Mouse (Mus musculus) embryonic stem cell, embryonic (primary cell): Measurements from ENCODE around the gene Btnl10.

Experiments used
- CTCF ChIA-PET, 4 experiments: fragments of 300-600 bp in 2 of 4; fragments of 350-600 bp in 2 of 4; sonication (Branson Sonifier 250); formaldehyde crosslinking; loops; one replicate each; lab custom pipeline; 2022; ENCODE audit warnings: inconsistent platforms in 2 of 4; lab: Charles Lee
- POLR2A ChIA-PET, 4 experiments: fragments of 300-600 bp in 2 of 4; fragments of 350-600 bp in 2 of 4; sonication (Branson Sonifier 250); formaldehyde crosslinking; loops; one replicate each; lab custom pipeline; 2022; ENCODE audit warnings: antibody characterized with exemption in 4 of 4, inconsistent platforms in 1 of 4; lab: Charles Lee

The Btnl10 gene

DNA sequence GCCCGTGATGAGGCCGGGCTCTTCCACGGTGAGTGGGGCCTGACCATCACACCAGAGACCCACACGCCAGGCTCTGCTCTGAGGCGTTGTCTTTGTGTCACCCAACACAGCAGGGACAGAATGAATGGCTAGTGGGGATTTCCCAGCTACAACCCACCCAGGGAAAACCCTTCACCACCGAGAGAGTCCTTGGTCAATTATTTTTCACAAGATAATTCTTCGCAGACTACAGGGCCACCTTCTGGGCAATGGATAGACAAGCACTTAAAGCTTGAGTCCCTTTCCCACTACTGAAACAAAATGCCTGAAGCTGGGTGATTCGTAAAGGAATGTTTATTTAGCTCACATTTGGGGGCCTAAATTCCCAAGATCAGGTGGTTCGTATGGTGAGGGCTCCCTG lies 4.7 kb downstream of the Btnl10 start:
- POLR2A ChIA-PET: interaction anchor here in 2 of 4 experiments (1.0 to 1.8 kb wide), 4 partner anchors 18 to 76 kb away, joined by 3 to 8 read pairs (median 3); partner anchors contain the start of genes Hist3h2a (in 1 of the 2) and Trim17 (in 1 of the 2)

GRCm38 (mm10) chr11:58926651-58927050 lies 8.9 kb downstream of the Btnl10 start:
- ChIA-PET CTCF (interaction anchor here in 3 of 4 experiments (0.6 to 5.0 kb wide), 6 partner anchors 10 to 232 kb away, joined by 3 to 62 read pairs (median 4); partner anchors contain the start of gene Btnl10 (in 1 of the 3)), POLR2A (interaction anchor here in 3 of 4 experiments (0.6 to 3.4 kb wide), 8 partner anchors 12 to 53 kb away, joined by 3 to 20 read pairs (median 4); partner anchors contain the start of genes Hist3h2a (in 2 of the 3), Rnf187 (in 2 of the 3), Trim17 (in 2 of the 3) and Hist3h2ba (in 1 of the 3))

More for the DNA sequence above, 4.7 kb downstream of the Btnl10 start:
- CTCF ChIA-PET: interaction anchor here in 3 of 4 experiments (0.6 to 1.4 kb wide), 3 partner anchors 8 to 31 kb away, joined by 4 to 6 read pairs (median 4); no protein-coding TSS in a partner anchor

DNA sequence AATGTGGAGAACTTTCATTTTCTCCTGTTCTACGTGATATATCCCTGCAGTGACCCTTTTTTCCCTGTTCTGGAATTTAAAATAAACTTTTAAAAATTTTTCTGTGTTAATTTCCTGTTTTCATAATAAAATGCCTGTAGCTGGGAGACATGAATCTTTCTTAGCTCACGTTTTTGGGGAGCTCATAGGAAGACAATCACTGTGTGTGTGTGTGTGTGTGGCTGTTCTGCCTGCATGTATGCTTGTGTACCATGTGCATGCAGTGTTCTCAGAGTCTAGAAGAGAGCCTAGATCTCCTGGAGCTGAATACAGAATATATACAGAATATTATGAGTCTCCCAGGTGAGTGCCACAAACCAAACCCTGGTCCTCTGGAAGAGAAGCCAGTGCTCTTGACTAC lies 9.3 kb downstream of the Btnl10 start:
- ChIA-PET CTCF (interaction anchor here (0.6 to 5.0 kb wide), 13 partner anchors 9 to 645 kb away, joined by 3 to 62 read pairs (median 7); partner anchors contain the start of genes Btnl10 (in 2 of the 4), Hist3h2ba (in 1 of the 4) and Trim11 (in 1 of the 4)), POLR2A (interaction anchor here in 3 of 4 experiments (0.6 to 3.4 kb wide), 15 partner anchors 9 to 52 kb away, joined by 3 to 21 read pairs (median 10); partner anchors contain the start of genes Hist3h2a (in 3 of the 3), Trim17 (in 3 of the 3), Rnf187 (in 2 of the 3) and Btnl10 (in 1 of the 3))

GRCm38 (mm10) chr11:58927790-58928651 lies 10.3 kb downstream of the Btnl10 start:
- CTCF ChIA-PET: interaction anchor here (0.6 to 5.0 kb wide), 53 partner anchors 9 to 957 kb away, joined by 3 to 62 read pairs (median 4); partner anchors contain the start of genes Btnl10 (in 3 of the 4), Rnf187 (in 3 of the 4), Hist3h2a (in 2 of the 4) and Hist3h2ba (in 2 of the 4)
- POLR2A ChIA-PET: interaction anchor here (0.6 to 3.4 kb wide), 29 partner anchors 9 to 812 kb away, joined by 3 to 21 read pairs (median 6); partner anchors contain the start of genes Hist3h2a (in 3 of the 4), Hist3h2ba (in 3 of the 4), Rnf187 (in 3 of the 4) and Trim17 (in 3 of the 4)

DNA sequence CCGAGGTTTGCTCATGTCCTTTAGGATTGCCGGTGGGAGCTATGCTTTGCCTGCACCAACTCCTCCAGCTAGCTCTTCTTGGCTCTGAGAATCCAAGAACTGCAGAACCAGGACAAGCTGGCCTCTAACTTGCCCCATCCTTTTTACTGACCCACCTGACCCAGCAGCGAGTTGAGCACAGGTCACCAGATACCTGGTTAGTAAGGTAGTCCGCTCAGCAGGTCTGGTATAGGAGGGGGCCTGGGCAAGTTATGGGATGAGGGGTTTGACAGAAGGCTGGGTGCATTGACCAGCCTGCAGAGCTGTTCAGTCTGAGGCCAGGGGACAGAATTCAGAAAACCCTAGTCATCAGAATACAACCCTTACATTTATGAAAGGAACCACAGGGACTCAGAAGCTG lies 11.3 kb downstream of the Btnl10 start:
- POLR2A ChIA-PET: interaction anchor here in 3 of 4 experiments (0.6 to 3.6 kb wide), 18 partner anchors 9 to 758 kb away, joined by 3 to 21 read pairs (median 12); partner anchors contain the start of genes Hist3h2a (in 3 of the 3), Hist3h2ba (in 3 of the 3), Trim17 (in 3 of the 3) and Rnf187 (in 2 of the 3)
- CTCF ChIA-PET: interaction anchor here (0.6 to 5.0 kb wide), 16 partner anchors 8 to 667 kb away, joined by 3 to 62 read pairs (median 6); partner anchors contain the start of genes Btnl10 (in 2 of the 4), Trim11 (in 2 of the 4), Hist3h2a (in 1 of the 4) and Rnf187 (in 1 of the 4)

DNA sequence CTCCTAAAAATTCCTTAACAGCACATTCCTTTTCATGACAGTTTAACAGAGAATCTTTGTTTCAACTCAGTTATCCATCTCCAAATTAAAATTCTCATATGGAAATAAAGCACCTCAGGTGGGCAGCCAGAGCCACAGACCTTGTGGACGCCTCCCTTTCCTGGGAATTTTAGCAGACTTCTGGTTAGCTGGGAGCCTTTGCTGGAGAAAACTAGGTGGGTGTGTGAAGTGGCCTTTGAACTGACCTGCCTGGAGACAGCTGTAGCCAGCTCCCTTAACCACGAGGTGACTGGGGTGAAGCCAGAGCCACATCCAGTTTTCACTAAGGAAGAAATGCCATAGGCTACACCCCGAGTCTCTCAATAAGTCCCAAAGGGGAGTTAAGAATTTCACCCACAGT lies 11.9 kb downstream of the Btnl10 start:
- ChIA-PET CTCF (interaction anchor here in 2 of 4 experiments (1.9 to 5.0 kb wide), 4 partner anchors 9 to 52 kb away, joined by 3 to 62 read pairs (median 16); partner anchors contain the start of genes Btnl10 (in 1 of the 2) and Rnf187 (in 1 of the 2)), POLR2A (interaction anchor here in 3 of 4 experiments (1.5 to 3.6 kb wide), 6 partner anchors 8 to 38 kb away, joined by 3 to 21 read pairs (median 16); partner anchors contain the start of genes Hist3h2a (in 3 of the 3), Trim17 (in 3 of the 3) and Rnf187 (in 1 of the 3))

GRCm38 (mm10) chr11:58930254-58930653 lies 12.5 kb downstream of the Btnl10 start:
- ChIA-PET POLR2A (interaction anchor here in 2 of 4 experiments (0.9 to 3.6 kb wide), 4 partner anchors 24 to 83 kb away, joined by 3 to 14 read pairs (median 3); partner anchors contain the start of genes Hist3h2a (in 1 of the 2) and Trim17 (in 1 of the 2)), CTCF (interaction anchor here in 1 of 4 experiments (5.0 kb wide), 1 partner anchor 14 kb away, joined by 62 read pairs; the partner anchor contains the start of gene Btnl10)

- ChIA-PET CTCF (interaction anchor here (0.5 to 1.7 kb wide), 9 partner anchors 9 to 426 kb away, joined by 3 to 9 read pairs (median 3); partner anchors contain the start of genes Hist3h2a (in 1 of the 4) and Trim17 (in 1 of the 4)), POLR2A (interaction anchor here in 3 of 4 experiments (0.7 to 3.6 kb wide), 10 partner anchors 13 to 50 kb away, joined by 3 to 14 read pairs (median 4); partner anchors contain the start of genes Hist3h2a (in 3 of the 3), Trim17 (in 3 of the 3) and Hist3h2ba (in 2 of the 3))
Measured at GRCm38 (mm10) chr11:58931576-58931975, 13.9 kb downstream of the Btnl10 start.

GRCm38 (mm10) chr11:58937909-58938308 lies 20.2 kb downstream of the Btnl10 start:
- ChIA-PET CTCF (interaction anchor here in 1 of 4 experiments (1.3 to 1.8 kb wide), 3 partner anchors 10 to 21 kb away, joined by 3 to 6 read pairs (median 6); partner anchors contain the start of gene Btnl10), POLR2A (interaction anchor here (0.7 to 5.8 kb wide), 17 partner anchors 9 to 942 kb away, joined by 3 to 45 read pairs (median 6); partner anchors contain the start of genes Hist3h2a (in 3 of the 4), Hist3h2ba (in 3 of the 4), Trim17 (in 3 of the 4) and Fam183b (in 1 of the 4))

GRCm38 (mm10) chr11:58938322-58939087 lies 20.8 kb downstream of the Btnl10 start, which contains the start of gene Rnf187:
Gene Rnf187, minus strand, starts transcription at chr11:58938916.
- CTCF ChIA-PET: interaction anchor here in 3 of 4 experiments (0.6 to 1.5 kb wide), 10 partner anchors 10 to 54 kb away, joined by 3 to 8 read pairs (median 4); partner anchors contain the start of genes Hist3h2a (in 1 of the 3), Hist3h2ba (in 1 of the 3) and Trim17 (in 1 of the 3)
- POLR2A ChIA-PET: interaction anchor here (0.6 to 5.8 kb wide), 25 partner anchors 9 to 237 kb away, joined by 3 to 45 read pairs (median 5); partner anchors contain the start of genes Hist3h2ba (in 4 of the 4), Hist3h2a (in 3 of the 4), Trim11 (in 3 of the 4) and Trim17 (in 3 of the 4)

DNA sequence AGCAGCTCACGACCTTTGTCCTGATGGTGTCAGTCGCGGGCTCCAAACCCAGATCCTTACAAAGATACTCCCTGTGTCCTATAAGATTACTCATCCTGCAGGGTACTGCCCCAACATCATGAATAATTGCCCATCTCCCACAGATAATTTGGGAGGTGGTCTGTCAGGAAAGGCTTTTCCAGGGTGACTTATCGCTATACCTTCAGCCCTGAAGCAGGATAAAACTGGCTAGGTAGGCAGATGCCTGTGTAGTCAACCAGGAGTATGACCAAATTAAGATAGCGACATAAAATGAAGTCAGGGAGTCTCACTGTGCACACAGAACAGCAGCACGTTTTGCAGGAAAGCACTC lies 21.4 kb downstream of the Btnl10 start:
- ChIA-PET CTCF (interaction anchor here in 3 of 4 experiments (0.6 to 1.5 kb wide), 10 partner anchors 9 to 53 kb away, joined by 3 to 8 read pairs (median 4); partner anchors contain the start of genes Hist3h2a (in 1 of the 3), Hist3h2ba (in 1 of the 3) and Trim17 (in 1 of the 3)), POLR2A (interaction anchor here (0.6 to 5.8 kb wide), 24 partner anchors 9 to 838 kb away, joined by 3 to 45 read pairs (median 6); partner anchors contain the start of genes Hist3h2ba (in 4 of the 4), Hist3h2a (in 3 of the 4), Trim11 (in 3 of the 4) and Trim17 (in 3 of the 4))

- CTCF ChIA-PET: interaction anchor here in 3 of 4 experiments (0.5 to 1.8 kb wide), 5 partner anchors 16 to 18 kb away, joined by 3 to 9 read pairs (median 4); no protein-coding TSS in a partner anchor
- POLR2A ChIA-PET: interaction anchor here in 3 of 4 experiments (0.6 to 3.8 kb wide), 8 partner anchors 10 to 68 kb away, joined by 3 to 33 read pairs (median 7); partner anchors contain the start of genes Hist3h2a (in 3 of the 3) and Trim17 (in 3 of the 3)
Measured at GRCm38 (mm10) chr11:58944136-58944535, 26.4 kb downstream of the Btnl10 start.

GRCm38 (mm10) chr11:58947306-58947705 lies 29.6 kb downstream of the Btnl10 start:
- ChIA-PET CTCF (interaction anchor here in 1 of 4 experiments (1.2 kb wide), 2 partner anchors 24 to 35 kb away, joined by 3 read pairs; no protein-coding TSS in a partner anchor), POLR2A (interaction anchor here in 3 of 4 experiments (0.6 to 3.3 kb wide), 12 partner anchors 8 to 211 kb away, joined by 3 to 34 read pairs (median 12); partner anchors contain the start of genes Rnf187 (in 3 of the 3), Hist3h2a (in 1 of the 3), Trim11 (in 1 of the 3) and Trim17 (in 1 of the 3))

DNA sequence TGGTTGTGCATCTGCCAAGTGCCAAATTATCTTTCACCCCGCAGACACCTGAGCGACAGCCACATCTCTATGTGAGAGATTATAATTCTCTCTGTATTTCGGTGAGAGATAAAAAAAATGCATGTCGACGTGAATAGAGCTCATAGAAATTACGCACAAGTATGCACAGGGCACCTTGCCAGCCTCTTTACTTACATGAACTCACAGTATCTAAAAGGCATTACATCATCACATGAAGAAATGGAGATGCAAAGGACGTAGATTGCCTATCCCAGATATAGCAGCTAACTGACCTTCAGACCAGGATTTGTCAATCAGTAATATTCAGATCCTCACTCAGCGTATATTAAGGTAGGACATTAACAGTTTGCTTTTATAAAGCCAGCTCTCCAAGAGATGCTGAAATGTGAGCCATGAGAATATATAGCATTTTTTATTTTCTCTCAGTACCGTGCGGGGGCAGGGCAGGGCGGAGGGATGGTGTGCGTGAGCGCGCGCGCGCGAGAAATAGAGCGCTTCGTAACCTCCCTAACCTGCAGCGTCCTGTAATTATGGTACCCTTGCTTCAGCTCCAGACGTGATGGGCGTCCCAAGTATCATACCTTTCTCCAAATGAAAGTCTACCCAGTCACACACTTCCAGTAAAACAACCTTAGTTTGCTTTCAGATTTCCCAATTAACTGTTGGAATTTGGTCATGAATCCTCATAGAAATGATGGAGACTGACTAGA lies 30.3 kb downstream of the Btnl10 start:
- POLR2A ChIA-PET: interaction anchor here (0.5 to 3.3 kb wide), 47 partner anchors 9 to 780 kb away, joined by 3 to 34 read pairs (median 4); partner anchors contain the start of genes Rnf187 (in 4 of the 4), Trim11 (in 3 of the 4), Iba57 (in 2 of the 4) and Gemin5 (in 1 of the 4)
- CTCF ChIA-PET: interaction anchor here in 3 of 4 experiments (0.5 to 2.0 kb wide), 15 partner anchors 9 to 226 kb away, joined by 3 to 9 read pairs (median 3); partner anchors contain the start of genes Btnl10 (in 1 of the 3) and Rnf187 (in 1 of the 3)
